13 mouse cellular contexts compared by ENCODE assay signal in genomic region chr13:41085140-41085539, GRCm38 (mm10). TPM values are rescaled to one million over a fixed set of nuclear protein-coding genes. Genes with fewer than 3 reads are reported as not detected.
A peak's percentile ranks its signal among the peaks of the same experiment; 100 is the strongest.
DNase-seq lines count a peak whose midpoint lies in the region; ATAC-seq and TF ChIP-seq lines count a peak whose summit lies in the region.
"Had no signal": no experiment of that assay in that cellular context is flagged by ENCODE, and none has a peak within 500 bp of the region (broad histone marks: within the 10 kb centered on the region; RNA-seq: fewer than 3 reads in every experiment).

No protein-coding gene starts in this region.

- H3K9me3 ChIP-seq in CH12.LX (replicated peaks; ENCODE audit: low read length) = no peaks in the 10 kb centered on the region
- H3K9me3 ChIP-seq: heart, embryonic 15.5 days; liver, embryonic 15.5 days had no signal

- TF ChIP-seq RAD21 in CH12.LX (IDR thresholded peaks at IDR 0.05; ENCODE audit: low read depth, low read length) = peak; percentile 70

- DNase-seq in left cerebral cortex, adult 2 months (ENCODE audit: extremely low spot score in 1 of 2, low spot score in 2 of 2) = no peak
- DNase-seq in left cerebral cortex, postnatal 36 days (ENCODE audit: low spot score in 2 of 2) = no peak
- DNase-seq in CH12.LX (ENCODE audit: extremely low read depth) (peak; percentile 37), NIH3T3 (ENCODE audit: low read depth) (peak; percentile 51)
- no peak for DNase-seq in left cerebral cortex, adult 8-10 months (ENCODE audit: low spot score in 2 of 2)
- DNase-seq in thymus, postnatal 10 days (ENCODE audit: low spot score in 2 of 2) = no peak

- no peak for TF ChIP-seq EP300 in CH12.LX (IDR thresholded peaks at IDR 0.05; ENCODE audit: low read length)

- no peak overlapping the region for H3K4me2 ChIP-seq in CH12.LX (ENCODE audit: insufficient read depth, low read depth, poor library complexity, severe bottlenecking)
- H3K4me2 ChIP-seq: heart, embryonic 15.5 days; liver, embryonic 15.5 days had no signal

- H3K4me1 ChIP-seq in CH12.LX (ENCODE audit: control insufficient read depth in 1 of 2, insufficient read depth in 2 of 2) = peaks cover 0 to 17% of the 10 kb centered on the region in 2 experiments; a peak in 2 of 4 replicates
- H3K4me1 ChIP-seq: heart, embryonic 15.5 days; liver, embryonic 15.5 days had no signal

- H3K36me3 ChIP-seq in CH12.LX (replicated peaks in 1 of 2; ENCODE audit: control insufficient read depth in 1 of 2, insufficient read depth in 1 of 2, low read length in 1 of 2) = no peaks in the 10 kb centered on the region
- H3K36me3 ChIP-seq: heart, embryonic 15.5 days; liver, embryonic 15.5 days had no signal

- intact Hi-C loops in left cerebral cortex, adult 2 months (cut with DNase I) = loop anchor here (2.0 kb wide), 1 partner anchor 154 kb away; no protein-coding TSS in a partner anchor
- intact Hi-C loops in left cerebral cortex, postnatal 36 days (cut with DNase I) = no loop called here

- H3K4me3 ChIP-seq in left cerebral cortex, adult 2 months = no peak overlapping the region
- no peak overlapping the region for H3K4me3 ChIP-seq in CH12.LX (replicated peaks in 1 of 3; ENCODE audit: low read depth in 2 of 3, low read length in 2 of 3, poor library complexity in 1 of 3)
- H3K4me3 ChIP-seq: heart, embryonic 15.5 days; liver, embryonic 15.5 days; myocyte had no signal

- H3K79me2 ChIP-seq in CH12.LX (replicated peaks; ENCODE audit: control insufficient read depth, extremely low read depth, insufficient read depth, poor library complexity, severe bottlenecking) = no peaks in the 10 kb centered on the region

- in situ Hi-C loops in CH12.LX (cut with MboI; ENCODE audit: low pct_ligation_motif_present, low pct_unique_long_range_greater_than_20kb, low sequenced_read_pairs) = loop anchor here (10.0 kb wide), 1 partner anchor 150 kb away; no protein-coding TSS in a partner anchor

- no peaks in the 10 kb centered on the region for H3K27me3 ChIP-seq in CH12.LX (replicated peaks)

- H3K27ac ChIP-seq in left cerebral cortex, adult 2 months = no peak overlapping the region
- H3K27ac ChIP-seq in CH12.LX (ENCODE audit: insufficient read depth, low read depth) = no peak overlapping the region
- H3K27ac ChIP-seq: heart, embryonic 15.5 days; liver, embryonic 15.5 days had no signal

- dilution Hi-C loops in CH12.LX (cut with MboI; ENCODE audit: extremely low pct_ligation_motif_present, extremely low pct_unique_long_range_greater_than_20kb, low sequenced_read_pairs) = no loop called here

- no peak overlapping the region for H3K9ac ChIP-seq in CH12.LX (ENCODE audit: insufficient read depth, low read depth)
- H3K9ac ChIP-seq: heart, embryonic 15.5 days; liver, embryonic 15.5 days had no signal

- peak; percentile 56; the same call in 1 of the 2 replicates for ATAC-seq in megakaryocyte progenitor cell, adult 5-6 weeks (replicated peaks; ENCODE audit: poor library complexity)
- ATAC-seq: forebrain, embryonic 16.5 days had no signal

- no peak for TF ChIP-seq POLR2A in CH12.LX (IDR thresholded peaks at IDR 0.05; ENCODE audit: low read depth, low read length)

- peak; percentile 75 for TF ChIP-seq CTCF in left cerebral cortex, adult 2 months (IDR thresholded peaks at IDR 0.05)
- TF ChIP-seq CTCF in CH12.LX (conservative IDR thresholded peaks at IDR 0.05 in 1 of 2, IDR thresholded peaks at IDR 0.05 in 1 of 2; ENCODE audit: low read depth in 2 of 2, low read length in 2 of 2) = peak in 1 of 2 experiments; percentile 74; a peak in 3 of 4 replicates

TF ChIP-seq in CH12.LX, 34 proteins besides CTCF, POLR2A, EP300 and RAD21:
- TF ChIP-seq SMC3 (IDR thresholded peaks at IDR 0.05; ENCODE audit: low read depth, low read length) (peak; percentile 68), NELFE (IDR thresholded peaks at IDR 0.05; ENCODE audit: low read depth, low read length) (no peak), MAZ (IDR thresholded peaks at IDR 0.05; ENCODE audit: low read depth, low read length) (peak; percentile 77)

RNA-seq across cellular contexts. Expression of gene Mak, which starts 5.6 kb away (rescaled TPM):
- total RNA-seq in left cerebral cortex, adult 2 months (2021) = 1 to 10 TPM; 3.1 to 3.9 TPM
- 1 to 10 TPM; 2.4 to 3.1 TPM for total RNA-seq in left cerebral cortex, postnatal 36 days (2021)
- not detected in 2 replicates for total RNA-seq in CH12.LX (2012; rRNA removed)
- total RNA-seq in CH12.LX (2014; rRNA removed) = not detected in 2 replicates
- polyA plus RNA-seq in CH12.LX (2012; ENCODE audit: insufficient read length, low read depth) = not detected in 2 replicates
- total RNA-seq in megakaryocyte progenitor cell, adult 5-6 weeks (2015) = 0.10 and 0.27 TPM in 2 replicates
- total RNA-seq in megakaryocyte progenitor cell, adult 5-6 weeks (2017) = not detected in 2 replicates
- 1 to 10 TPM; 3.1 to 3.7 (median 3.2) TPM for total RNA-seq in left cerebral cortex, adult 8-10 months (2022)

RNA-seq across cellular contexts. Expression of gene Gcm2, which starts 25.7 kb away (rescaled TPM):
- not detected for total RNA-seq in left cerebral cortex, adult 2 months (2021)
- not detected for total RNA-seq in left cerebral cortex, postnatal 36 days (2021)
- total RNA-seq in CH12.LX (2012; rRNA removed) (1.4 and 2.4 TPM in 2 replicates), CH12.LX (2014; rRNA removed) (8.0 and 8.7 TPM in 2 replicates)
- polyA plus RNA-seq in CH12.LX (2012; ENCODE audit: insufficient read length, low read depth) = 7.2 and 9.0 TPM in 2 replicates
- not detected in 2 replicates for total RNA-seq in megakaryocyte progenitor cell, adult 5-6 weeks (2015)
- not detected in 2 replicates for total RNA-seq in megakaryocyte progenitor cell, adult 5-6 weeks (2017)
- not detected for total RNA-seq in left cerebral cortex, adult 8-10 months (2022)
- total RNA-seq: adrenal gland, adult 18-20 months had no signal
- polyA plus RNA-seq: forebrain, embryonic 16.5 days; heart, embryonic 15.5 days; large intestine, adult 2 months; liver, embryonic 15.5 days; myocyte had no signal

RNA-seq across cellular contexts. Expression of gene Sycp2l, which starts 29.0 kb away (rescaled TPM):
- not detected for total RNA-seq in left cerebral cortex, adult 2 months (2021)
- under 1 TPM in 1 of 2 experiments, not detected in 1; 0.25 TPM for total RNA-seq in left cerebral cortex, postnatal 36 days (2021)
- total RNA-seq in CH12.LX (2012; rRNA removed) (0.21 TPM in 1 of 2 replicates, not detected in the other), CH12.LX (2014; rRNA removed) (0.36 and 1.0 TPM in 2 replicates)
- polyA plus RNA-seq in CH12.LX (2012; ENCODE audit: insufficient read length, low read depth) = 1.3 and 1.9 TPM in 2 replicates
- not detected in 2 replicates for total RNA-seq in megakaryocyte progenitor cell, adult 5-6 weeks (2015)
- not detected in 2 replicates for total RNA-seq in megakaryocyte progenitor cell, adult 5-6 weeks (2017)
- total RNA-seq in left cerebral cortex, adult 8-10 months (2022) = under 1 TPM in 3 of 4 experiments, not detected in 1; 0.37 to 0.49 (median 0.44) TPM
- total RNA-seq: adrenal gland, adult 18-20 months had no signal
- polyA plus RNA-seq: forebrain, embryonic 16.5 days; heart, embryonic 15.5 days; large intestine, adult 2 months; liver, embryonic 15.5 days; myocyte had no signal

Comparison
In these comparisons a context has a peak if more than half of its experiments do, and no peak if none do; other contexts are left out.
1. DNase-seq: peak in CH12.LX (single experiment) and NIH3T3 (single experiment); none in left cerebral cortex, adult 2 months (0 of 2), left cerebral cortex, postnatal 36 days (0 of 2), left cerebral cortex, adult 8-10 months (0 of 2) and thymus, postnatal 10 days (0 of 2).